Mouse (Mus musculus): Measurements from ENCODE around the gene Kpnb1.

DNA sequence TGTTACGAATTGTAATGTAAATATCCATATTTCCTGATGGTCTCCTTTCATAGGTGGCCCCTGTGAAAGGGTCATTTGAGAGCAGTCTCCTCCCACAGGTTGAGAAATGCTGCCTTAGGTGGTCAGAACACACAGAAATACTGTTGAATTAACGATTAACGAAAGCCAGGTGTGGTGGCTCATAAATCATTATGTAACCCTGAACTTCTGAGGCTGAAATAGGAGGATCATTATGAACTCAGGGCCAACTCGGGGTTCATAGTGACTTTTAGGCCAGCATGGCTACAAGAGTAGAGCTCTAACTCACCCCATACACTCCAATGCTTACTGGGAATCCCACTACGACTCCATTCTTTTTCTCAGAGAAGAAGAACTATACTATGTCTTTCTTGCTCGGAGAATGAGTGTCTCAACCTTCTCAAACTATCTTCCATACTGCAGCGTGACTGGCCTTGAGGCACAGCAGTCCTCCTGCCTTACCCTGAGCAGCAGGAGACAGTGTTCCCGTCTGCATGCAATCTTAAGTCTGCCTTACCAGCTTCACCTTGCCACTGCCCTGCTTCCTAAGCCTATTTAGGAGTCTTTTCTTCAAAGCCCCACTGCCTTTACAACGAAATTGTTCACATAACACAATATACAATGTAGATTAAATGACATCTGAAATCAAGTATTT is 23.2 kb upstream of the Kpnb1 start:
- TF ChIP-seq EP300 (IDR thresholded peaks at IDR 0.05; ENCODE audit: low read depth) (no peak), CTCF (IDR thresholded peaks at IDR 0.05; ENCODE audit: low read depth) (no peak)
